Mouse (Mus musculus): ENCODE measurements around the gene Tgif2.
"Not testable (repeated sequence)": the region's sequence is repeated elsewhere in the genome, so short reads cannot be mapped to it uniquely, and the experiment has no call there.

The Tgif2 gene

GRCm38 (mm10) chr2:156844715-156845114 is 4.9 kb downstream of the Tgif2 start:
- no peak for DNase-seq

- no peak for DNase-seq
Observed at GRCm38 (mm10) chr2:156847653-156848052, 7.8 kb downstream of the Tgif2 start.

GRCm38 (mm10) chr2:156848526-156849182 is 8.8 kb downstream of the Tgif2 start:
- no peak for DNase-seq

DNA sequence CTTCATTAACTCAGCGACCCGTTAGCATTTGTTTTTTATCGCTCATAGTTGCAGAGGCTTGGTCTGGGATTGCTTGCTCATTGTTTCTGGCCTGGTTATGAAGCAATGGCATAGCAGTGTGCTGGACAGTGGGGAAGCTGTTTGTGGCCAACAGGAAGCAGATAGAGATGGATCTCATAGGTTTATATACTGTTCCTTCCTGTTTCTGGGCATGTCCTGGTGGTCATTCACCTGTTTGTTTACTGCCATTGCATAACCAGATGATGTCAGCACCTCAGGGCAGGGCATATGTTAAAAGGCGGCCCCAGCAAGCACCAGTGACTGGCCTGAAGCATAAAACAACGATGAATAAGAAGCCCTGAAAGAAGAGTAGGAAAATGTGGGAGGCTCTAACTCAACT is 10.7 kb downstream of the Tgif2 start:
- no peak for DNase-seq

GRCm38 (mm10) chr2:156853584-156853983 is 13.8 kb downstream of the Tgif2 start:
- not testable (repeated sequence) for DNase-seq

DNA sequence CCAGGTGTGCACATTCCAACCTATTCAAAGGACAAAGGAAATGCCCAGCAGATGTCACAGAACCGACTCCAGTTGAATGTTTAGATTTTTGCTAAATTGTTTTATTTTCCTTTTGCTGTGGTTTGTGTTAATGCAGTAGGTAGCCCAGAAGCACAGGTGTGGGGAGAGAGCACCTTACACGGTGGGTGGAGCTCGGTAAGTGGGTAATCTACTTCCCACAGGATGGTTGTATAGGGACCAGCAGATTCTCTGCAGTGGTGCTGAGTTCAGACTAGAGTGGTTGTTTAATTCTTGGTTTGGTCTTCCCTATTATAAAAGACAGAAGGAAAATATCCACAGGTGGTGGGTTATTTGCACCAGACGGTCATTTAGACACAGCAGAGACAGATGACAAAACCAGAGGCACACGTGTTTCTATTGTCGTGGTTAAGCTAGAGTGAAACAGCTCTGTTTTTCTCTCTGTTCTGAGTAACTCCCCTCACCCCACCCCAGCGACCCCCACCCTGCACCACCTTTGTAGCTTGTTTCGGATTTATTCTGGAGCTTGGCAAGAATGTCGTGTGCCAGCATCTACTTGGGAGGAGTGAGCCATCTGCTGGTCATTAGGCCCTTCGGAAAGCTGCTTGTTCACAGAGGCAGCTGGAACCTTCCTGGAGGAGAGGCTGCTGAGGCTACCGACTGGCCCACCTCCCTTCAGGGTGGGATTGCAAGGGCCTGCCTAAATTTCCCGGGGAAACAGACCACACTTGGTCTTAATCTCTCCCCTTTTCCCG is 14.4 kb downstream of the Tgif2 start:
- DNase-seq: not testable (repeated sequence)

DNA sequence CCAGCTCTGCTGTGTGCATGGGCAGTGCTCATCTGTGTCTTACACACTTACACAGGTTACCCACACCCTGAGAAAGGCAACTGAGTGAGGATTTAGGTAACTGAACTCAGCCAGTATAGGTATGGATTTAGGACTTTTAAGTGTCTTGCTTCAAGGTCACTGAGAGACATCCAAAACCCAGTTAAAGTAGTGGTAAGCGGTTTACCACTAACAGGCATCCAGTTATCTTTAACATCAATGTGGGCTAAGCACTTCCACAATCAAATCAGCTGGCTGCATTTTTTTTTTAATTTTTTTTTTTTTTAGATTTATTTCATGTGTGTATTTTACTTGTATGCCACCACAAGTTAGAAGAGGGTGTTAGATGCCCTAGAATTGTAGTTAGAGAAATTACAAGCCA is 16.5 kb downstream of the Tgif2 start:
- no peak for DNase-seq

GRCm38 (mm10) chr2:156857385-156857791 is 17.6 kb downstream of the Tgif2 start:
- no peak for DNase-seq

GRCm38 (mm10) chr2:156857835-156858234 is 18.0 kb downstream of the Tgif2 start, which contains the start of gene 4930518I15Rik:
Gene 4930518I15Rik (minus strand): TSS chr2:156857946.
- DNase-seq: no peak

DNA sequence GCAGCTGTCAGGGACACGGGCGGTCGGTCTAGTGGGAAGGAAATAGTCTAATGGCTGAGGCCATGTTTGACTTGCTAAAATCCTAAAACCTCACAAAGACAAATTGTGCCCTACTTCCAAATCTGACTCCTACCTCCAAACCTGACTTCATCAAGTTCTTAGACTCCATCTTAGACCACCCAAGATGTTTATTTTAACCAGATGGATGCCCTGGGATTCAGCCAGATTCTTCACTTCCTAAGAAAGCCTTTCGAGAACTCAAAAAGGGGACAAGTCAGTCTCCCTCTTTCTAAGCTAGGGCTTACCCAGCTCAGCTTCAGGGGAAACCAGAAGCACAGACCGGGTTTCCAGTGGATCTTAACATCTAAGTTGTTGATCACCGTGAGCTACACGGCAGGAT is 18.9 kb downstream of the Tgif2 start:
- DNase-seq: no peak

GRCm38 (mm10) chr2:156862041-156862717 is 22.4 kb downstream of the Tgif2 start:
- no peak for DNase-seq

DNA sequence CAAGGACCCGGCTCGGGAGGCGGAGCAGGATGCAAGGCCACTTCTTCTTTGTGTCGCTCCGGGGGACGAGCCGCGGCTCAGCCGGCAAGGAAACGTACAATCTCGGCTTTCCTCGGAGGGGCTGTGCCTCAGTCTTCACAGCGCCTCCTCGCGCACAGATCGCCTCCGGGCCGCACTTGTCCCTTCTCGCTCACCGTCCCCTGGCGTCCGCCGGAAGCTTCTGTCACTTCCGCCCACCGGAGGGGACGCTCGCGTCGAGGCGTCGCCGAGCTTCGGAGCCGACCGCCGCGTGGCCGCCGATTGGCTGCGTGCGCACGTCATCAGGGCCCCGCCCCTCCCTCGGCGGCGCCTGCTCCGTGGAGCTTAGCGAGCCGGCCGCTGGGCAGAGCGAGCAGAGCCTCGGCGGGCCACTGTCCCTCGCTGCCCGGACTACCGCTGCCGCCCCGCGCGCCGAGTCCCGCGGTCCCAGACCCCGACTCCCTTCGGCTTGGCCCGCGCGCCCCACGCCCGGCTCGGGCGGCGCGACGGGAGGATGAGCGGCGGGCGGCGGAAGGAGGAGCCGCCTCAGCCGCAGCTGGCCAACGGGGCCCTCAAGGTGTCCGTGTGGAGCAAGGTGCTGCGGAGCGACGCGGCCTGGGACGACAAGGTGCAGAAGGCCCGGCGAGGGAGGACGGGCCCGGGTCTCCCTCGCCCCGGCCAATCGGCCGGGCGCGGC is 23.1 kb downstream of the Tgif2 start, which contains the start of gene Rab5if:
TSS of gene Rab5if (plus strand) at position 357 of the 715 bp plus-strand sequence.
- DNase-seq: peak; percentile 96

DNA sequence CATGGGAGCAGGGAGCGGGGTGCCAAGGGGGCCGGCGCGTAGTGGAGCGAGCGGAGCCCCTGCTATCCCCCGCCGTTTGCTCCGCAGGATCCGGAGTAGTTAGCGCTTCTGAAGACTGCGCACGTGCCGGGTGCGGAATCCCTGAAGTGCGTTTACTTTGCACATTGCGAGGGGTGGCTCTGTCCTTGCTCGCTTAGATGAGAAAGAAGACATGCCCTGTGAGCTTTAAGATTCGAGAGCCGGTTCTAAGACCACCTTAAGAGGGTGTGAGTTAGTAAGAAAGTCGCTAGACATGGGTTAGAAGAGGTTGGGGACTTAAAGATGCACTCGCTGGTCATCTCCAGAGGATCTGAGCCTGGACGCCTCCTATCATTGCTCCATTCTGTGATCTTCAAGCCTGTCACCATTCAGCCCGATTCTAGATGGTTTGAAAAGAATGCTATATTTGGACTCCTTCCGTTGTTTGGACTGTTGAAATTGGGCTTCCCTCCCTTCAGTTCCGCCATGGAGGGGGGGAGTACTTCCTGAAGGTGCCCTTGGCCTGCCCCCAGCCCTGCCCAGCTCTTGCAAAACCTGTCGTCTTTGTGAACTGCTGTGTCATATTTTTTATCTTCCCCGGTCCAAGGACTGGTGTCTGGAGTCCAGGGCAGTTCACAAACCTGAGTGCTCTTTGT is 23.8 kb downstream of the Tgif2 start:
- DNase-seq: no peak

DNA sequence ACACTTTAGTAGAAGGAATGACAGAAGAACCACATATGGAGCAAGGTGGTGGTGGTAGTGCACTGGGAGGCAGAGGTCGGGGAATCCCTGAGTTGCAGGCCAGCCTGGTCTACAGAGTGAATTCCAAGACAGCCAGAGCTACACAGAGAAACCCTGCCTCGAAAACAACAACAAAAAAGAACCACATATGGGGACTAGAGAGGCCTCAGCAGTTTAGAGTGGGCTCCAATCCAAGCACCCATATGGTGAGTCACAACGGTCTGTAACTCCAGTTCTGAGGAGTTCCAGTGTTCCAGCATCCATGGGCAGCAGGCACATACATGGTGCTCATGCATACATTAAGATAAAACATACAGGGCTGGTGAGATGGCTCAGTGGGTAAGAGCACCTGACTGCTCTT is 24.7 kb downstream of the Tgif2 start:
- DNase-seq: no peak

- no peak for DNase-seq
Observed at GRCm38 (mm10) chr2:156868994-156869393, 29.2 kb downstream of the Tgif2 start.

DNA sequence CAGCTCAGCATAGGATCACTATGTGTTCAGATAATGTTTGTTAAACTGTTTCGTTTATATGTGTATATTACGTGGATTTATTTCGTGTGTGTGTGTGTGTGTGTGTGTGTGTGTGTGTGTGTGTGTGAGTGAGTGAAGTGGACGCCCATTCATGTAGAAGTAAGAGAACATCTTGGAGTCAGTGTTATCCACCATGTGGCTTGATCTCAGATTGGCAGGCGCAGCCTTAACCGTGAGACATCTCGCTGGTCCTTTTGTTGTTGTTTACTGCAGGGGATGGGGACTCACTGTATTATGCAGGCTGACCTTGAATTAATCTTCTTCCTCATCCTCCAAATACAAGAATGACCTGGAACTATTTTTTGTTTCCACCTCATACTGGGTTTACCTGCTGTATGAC is 29.7 kb downstream of the Tgif2 start:
- no peak for DNase-seq

DNA sequence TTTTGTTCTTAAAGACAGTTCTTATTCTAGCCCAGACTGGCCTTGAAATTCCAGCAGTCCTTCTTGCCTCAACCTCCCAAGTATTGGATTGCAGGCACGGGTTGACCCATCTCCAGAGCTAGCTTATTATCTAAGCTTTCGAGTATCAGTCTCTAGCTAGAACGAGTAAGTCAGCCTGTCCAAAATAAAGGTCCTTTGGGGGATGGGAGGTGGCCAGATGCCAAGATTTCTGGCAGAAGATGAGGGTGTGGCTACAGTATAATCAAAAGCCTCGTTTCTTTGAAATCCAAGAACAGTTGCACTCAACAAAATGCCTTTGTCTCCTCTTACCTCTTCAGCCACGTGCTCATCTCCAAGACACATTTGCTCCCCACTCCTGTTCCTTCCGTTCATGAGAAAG is 30.7 kb downstream of the Tgif2 start:
- DNase-seq: no peak

GRCm38 (mm10) chr2:156873629-156874028 is 33.8 kb downstream of the Tgif2 start:
- DNase-seq: peak; percentile 78

GRCm38 (mm10) chr2:156874047-156874759 is 34.4 kb downstream of the Tgif2 start:
- no peak for DNase-seq

DNA sequence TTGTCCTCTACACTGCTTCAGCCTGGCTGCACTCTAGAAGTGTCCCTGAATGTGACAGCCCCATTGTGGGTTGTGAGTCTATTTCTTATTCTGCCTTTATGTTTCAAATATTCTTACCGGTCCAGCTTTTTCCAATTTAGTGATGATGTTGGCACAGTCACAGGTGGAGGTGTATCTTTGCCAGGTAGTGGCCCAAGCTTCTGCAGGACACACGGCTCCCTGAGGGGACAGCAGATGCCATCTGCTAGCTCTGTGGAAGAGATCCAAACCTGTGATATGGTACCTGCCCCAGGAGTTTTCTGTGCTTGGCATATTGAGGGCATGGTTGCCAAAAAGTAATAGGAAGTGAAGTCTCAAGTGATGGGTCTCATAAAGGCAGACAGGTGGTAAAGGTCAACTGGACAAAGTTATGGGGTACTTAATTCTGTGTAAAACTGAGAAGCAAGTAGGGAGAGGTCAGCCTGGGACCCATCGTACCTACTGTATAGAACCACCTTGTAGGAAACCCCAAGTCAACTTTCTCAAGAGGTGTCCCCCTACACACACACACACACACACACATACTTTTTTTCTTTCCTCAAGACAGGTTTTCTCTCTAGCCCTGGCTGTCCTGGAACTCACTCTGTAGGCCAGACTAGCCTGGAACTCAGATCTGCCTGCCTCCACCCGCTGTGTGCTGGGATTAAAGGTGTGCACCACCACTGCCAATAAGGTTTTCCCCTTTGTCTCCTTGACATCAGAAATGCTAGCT is 35.1 kb downstream of the Tgif2 start:
- peak; percentile 93 for DNase-seq

DNA sequence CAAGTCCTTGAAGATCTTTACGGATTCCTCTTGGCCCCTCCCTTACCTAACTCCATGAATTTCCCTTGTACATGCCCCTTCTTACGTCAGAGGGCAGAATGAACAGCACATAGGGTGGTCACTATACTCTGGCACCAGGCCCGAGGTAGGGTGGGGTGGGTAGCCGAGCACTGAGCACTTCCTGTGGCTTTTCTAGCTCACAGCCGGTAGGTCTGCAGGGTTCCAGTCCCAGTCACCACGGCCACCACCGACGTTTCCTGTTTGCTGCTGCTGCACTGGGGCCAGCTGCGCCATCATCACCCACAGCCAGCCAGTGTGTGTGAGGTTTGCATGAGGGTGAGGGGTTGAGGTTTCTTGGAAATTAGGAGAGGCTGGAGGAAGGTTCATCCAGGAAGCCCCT is 37.9 kb downstream of the Tgif2 start:
- DNase-seq: no peak
